ENCODE assay signal across 15 mouse cellular contexts in genomic region chr7:15859657-15860056, GRCm38 (mm10). TPM values are rescaled to one million over a fixed set of nuclear protein-coding genes. Genes with fewer than 3 reads are reported as not detected.
DNase-seq lines count a peak whose midpoint lies in the region; ATAC-seq and TF ChIP-seq lines count a peak whose summit lies in the region.
"Had no signal": no experiment of that assay in that cellular context is flagged by ENCODE, and none has a peak within 500 bp of the region (broad histone marks: within the 10 kb centered on the region; RNA-seq: fewer than 3 reads in every experiment).

No protein-coding gene starts in this region.

- H3K4me3 ChIP-seq in heart, postnatal 0 days (ENCODE audit: low read depth, low read length): no peak overlapping the region
- no peak overlapping the region for H3K4me3 ChIP-seq in heart, embryonic 12.5 days
- no peak overlapping the region for H3K4me3 ChIP-seq in liver, postnatal 0 days (ENCODE audit: low read depth, low read length)
- H3K4me3 ChIP-seq in liver, embryonic 11.5 days (ENCODE audit: low read depth, low read length): no peak overlapping the region
- H3K4me3 ChIP-seq in MEL (ENCODE audit: control insufficient read depth in 1 of 2, insufficient read depth in 1 of 2, low read depth in 2 of 2, low read length in 2 of 2): no peak overlapping the region
- H3K4me3 ChIP-seq: neural tube, embryonic 12.5 days had no signal

- no peak overlapping the region for H3K9ac ChIP-seq in heart, postnatal 0 days (replicated peaks; ENCODE audit: low read depth, low read length)
- H3K9ac ChIP-seq in heart, embryonic 12.5 days: no peak overlapping the region
- no peak overlapping the region for H3K9ac ChIP-seq in liver, postnatal 0 days (replicated peaks)
- no peak overlapping the region for H3K9ac ChIP-seq in liver, embryonic 11.5 days (ENCODE audit: low read depth, low read length)
- no peak overlapping the region for H3K9ac ChIP-seq in MEL (ENCODE audit: control insufficient read depth, low read depth, low read length, poor library complexity, severe bottlenecking)
- H3K9ac ChIP-seq: neural tube, embryonic 12.5 days had no signal

- peak; percentile 48 for TF ChIP-seq RAD21 in MEL (IDR thresholded peaks at IDR 0.05; ENCODE audit: low read depth, low read length)

- no peak for DNase-seq in heart, postnatal 0 days (ENCODE audit: low spot score)
- DNase-seq in liver, postnatal 0 days: no peak
- DNase-seq in liver, embryonic 11.5 days (ENCODE audit: low spot score): no peak
- no peak for DNase-seq in MEL (ENCODE audit: low read depth, low spot score)
- DNase-seq in testis, postnatal 14 days (ENCODE audit: low spot score): no peak
- DNase-seq: kidney, postnatal 25 days; right cerebral cortex, postnatal 4 days; thymus, adult 18-20 months had no signal

- no peaks in the 10 kb centered on the region for H3K9me3 ChIP-seq in heart, postnatal 0 days (replicated peaks; ENCODE audit: control insufficient read depth, low read length)
- H3K9me3 ChIP-seq in heart, embryonic 12.5 days (replicated peaks): no peaks in the 10 kb centered on the region
- no peaks in the 10 kb centered on the region for H3K9me3 ChIP-seq in liver, postnatal 0 days (ENCODE audit: low read length)
- H3K9me3 ChIP-seq in liver, embryonic 11.5 days (ENCODE audit: control insufficient read depth, low read length): no peaks in the 10 kb centered on the region
- no peaks in the 10 kb centered on the region for H3K9me3 ChIP-seq in MEL (replicated peaks; ENCODE audit: insufficient read depth, low read length)

- ATAC-seq in heart, postnatal 0 days (ENCODE audit: insufficient read depth, low read depth): no peak
- no peak for ATAC-seq in heart, embryonic 12.5 days (ENCODE audit: insufficient number of reproducible peaks, low FRiP score)
- no peak for ATAC-seq in liver, postnatal 0 days
- no peak for ATAC-seq in liver, embryonic 11.5 days (replicated peaks; ENCODE audit: low FRiP score)
- 0 out of 2 replicates have a peak, but pooled peaks have one; percentile 42 for ATAC-seq in megakaryocyte progenitor cell, adult 5-6 weeks (replicated peaks; ENCODE audit: poor library complexity)
- ATAC-seq: forebrain, embryonic 16.5 days had no signal

- H3K27me3 ChIP-seq in heart, postnatal 0 days (ENCODE audit: control insufficient read depth, insufficient read depth, low read length): no peaks in the 10 kb centered on the region
- H3K27me3 ChIP-seq in heart, embryonic 12.5 days (replicated peaks): no peaks in the 10 kb centered on the region
- H3K27me3 ChIP-seq in liver, postnatal 0 days (ENCODE audit: insufficient read depth, low read length): no peaks in the 10 kb centered on the region
- H3K27me3 ChIP-seq in liver, embryonic 11.5 days (replicated peaks; ENCODE audit: control insufficient read depth, insufficient read depth, low read length): no peaks in the 10 kb centered on the region
- no peaks in the 10 kb centered on the region for H3K27me3 ChIP-seq in MEL (ENCODE audit: control insufficient read depth in 1 of 2, insufficient read depth in 2 of 2, low read length in 2 of 2)
- H3K27me3 ChIP-seq: neural tube, embryonic 12.5 days had no signal

- H3K79me2 ChIP-seq in MEL (ENCODE audit: control insufficient read depth, insufficient read depth, low read length, poor library complexity): no peaks in the 10 kb centered on the region

- WGBS in heart, postnatal 0 days: 29% methylated on average over 2 of the region's 2 CpGs
- 31% methylated on average over 2 of the region's 2 CpGs for WGBS in heart, embryonic 12.5 days
- WGBS in liver, postnatal 0 days (ENCODE audit: insufficient replicate concordance): 39% methylated on average over 2 of the region's 2 CpGs
- 31% methylated on average over 2 of the region's 2 CpGs for WGBS in liver, embryonic 11.5 days

- no peaks in the 10 kb centered on the region for H3K36me3 ChIP-seq in heart, postnatal 0 days (replicated peaks; ENCODE audit: control insufficient read depth, insufficient read depth, low read length)
- H3K36me3 ChIP-seq in heart, embryonic 12.5 days: no peaks in the 10 kb centered on the region
- H3K36me3 ChIP-seq in liver, postnatal 0 days (replicated peaks; ENCODE audit: insufficient read depth, low read length): no peaks in the 10 kb centered on the region
- H3K36me3 ChIP-seq in liver, embryonic 11.5 days (ENCODE audit: control insufficient read depth, insufficient read depth, low read length): no peaks in the 10 kb centered on the region
- no peaks in the 10 kb centered on the region for H3K36me3 ChIP-seq in MEL (ENCODE audit: control insufficient read depth in 1 of 2, insufficient read depth in 2 of 2, low read length in 2 of 2)
- H3K36me3 ChIP-seq: neural tube, embryonic 12.5 days had no signal

- no peak for TF ChIP-seq EP300 in heart, postnatal 0 days (IDR thresholded peaks at IDR 0.05; ENCODE audit: low read depth)
- TF ChIP-seq EP300 in liver, postnatal 0 days (IDR thresholded peaks at IDR 0.05; ENCODE audit: low read depth): no peak
- no peak for TF ChIP-seq EP300 in MEL (IDR thresholded peaks at IDR 0.05; ENCODE audit: low read depth in 1 of 2, low read length in 2 of 2)

- no peaks in the 10 kb centered on the region for H3K4me1 ChIP-seq in heart, postnatal 0 days (ENCODE audit: control insufficient read depth, insufficient read depth)
- no peaks in the 10 kb centered on the region for H3K4me1 ChIP-seq in heart, embryonic 12.5 days (replicated peaks)
- H3K4me1 ChIP-seq in liver, postnatal 0 days (ENCODE audit: insufficient read depth): no peaks in the 10 kb centered on the region
- no peaks in the 10 kb centered on the region for H3K4me1 ChIP-seq in liver, embryonic 11.5 days (replicated peaks; ENCODE audit: control insufficient read depth, insufficient read depth, low read length)
- no peaks in the 10 kb centered on the region for H3K4me1 ChIP-seq in MEL (ENCODE audit: control insufficient read depth in 1 of 2, insufficient read depth in 2 of 2, low read length in 2 of 2)
- H3K4me1 ChIP-seq: neural tube, embryonic 12.5 days had no signal

- no peak overlapping the region for H3K4me2 ChIP-seq in heart, postnatal 0 days (ENCODE audit: low read depth, low read length)
- H3K4me2 ChIP-seq in heart, embryonic 12.5 days: no peak overlapping the region
- H3K4me2 ChIP-seq in liver, postnatal 0 days (ENCODE audit: low read depth, low read length): no peak overlapping the region
- H3K4me2 ChIP-seq in liver, embryonic 11.5 days: no peak overlapping the region
- H3K4me2 ChIP-seq: neural tube, embryonic 12.5 days had no signal

- no peak for TF ChIP-seq POLR2A in MEL (IDR thresholded peaks at IDR 0.05; ENCODE audit: control insufficient read depth in 1 of 2, insufficient read depth in 1 of 2, low read depth in 1 of 2, low read length in 2 of 2, poor library complexity in 1 of 2)

- TF ChIP-seq CTCF in heart, postnatal 0 days (IDR thresholded peaks at IDR 0.05; ENCODE audit: low read depth): peak; percentile 26; the same call in 1 of the 2 replicates
- 0 out of 2 replicates have a peak, but pooled peaks have one; percentile 6 for TF ChIP-seq CTCF in liver, postnatal 0 days (IDR thresholded peaks at IDR 0.05; ENCODE audit: low read depth)
- TF ChIP-seq CTCF in MEL (IDR thresholded peaks at IDR 0.05 in 2 of 3, conservative IDR thresholded peaks at IDR 0.05 in 1 of 3; ENCODE audit: control insufficient read depth in 1 of 3, insufficient read depth in 1 of 3, low read depth in 2 of 3, low read length in 3 of 3, poor library complexity in 1 of 3, severe bottlenecking in 1 of 3): peak in 2 of 3 experiments; percentile 46 to 48; a peak in 4 of 6 replicates

- no peak overlapping the region for H3K27ac ChIP-seq in heart, postnatal 0 days (ENCODE audit: low read depth)
- H3K27ac ChIP-seq in heart, embryonic 12.5 days (ENCODE audit: poor library complexity, severe bottlenecking): no peak overlapping the region
- H3K27ac ChIP-seq in liver, postnatal 0 days (ENCODE audit: low read depth): no peak overlapping the region
- H3K27ac ChIP-seq in liver, embryonic 11.5 days (ENCODE audit: low read depth, low read length): no peak overlapping the region
- no peak overlapping the region for H3K27ac ChIP-seq in MEL (ENCODE audit: control insufficient read depth, low read depth, low read length)
- H3K27ac ChIP-seq: neural tube, embryonic 12.5 days had no signal

RNA-seq across cellular contexts. Expression of gene Crx, which starts 20.1 kb away (rescaled TPM):
- total RNA-seq in heart, postnatal 0 days (2014; rRNA removed; ENCODE audit: low replicate concordance): not detected in 2 replicates
- not detected in 2 replicates for polyA plus RNA-seq in heart, postnatal 0 days (2015; fragmentation: Nextera tagmentation; extraction: Ambion mirVana)
- not detected in 2 replicates for polyA plus RNA-seq in heart, embryonic 12.5 days (2016; fragmentation: Nextera tagmentation; extraction: Ambion mirVana)
- not detected in 2 replicates for polyA plus RNA-seq in liver, postnatal 0 days (2015; fragmentation: Nextera tagmentation; extraction: Ambion mirVana)
- polyA plus RNA-seq in liver, embryonic 11.5 days (2014; fragmentation: Nextera tagmentation; extraction: Ambion mirVana): not detected in 2 replicates
- not detected in 2 replicates for total RNA-seq in MEL (2012; rRNA removed)
- polyA plus RNA-seq in MEL (2012; ENCODE audit: insufficient read depth in 1 of 2, insufficient read length in 2 of 2, low read depth in 1 of 2, low replicate concordance in 2 of 2, missing spikeins in 1 of 2): not detected
- not detected in 2 replicates for total RNA-seq in megakaryocyte progenitor cell, adult 5-6 weeks (2015)
- total RNA-seq in megakaryocyte progenitor cell, adult 5-6 weeks (2017): not detected in 2 replicates
- polyA plus RNA-seq: forebrain, embryonic 16.5 days; gonadal fat pad, adult 2 months; hindbrain, embryonic 11.5 days; limb, embryonic 11.5 days; neural tube, embryonic 12.5 days had no signal

RNA-seq across cellular contexts. Expression of gene Obox6, which starts 20.2 kb away (rescaled TPM):
- not detected in 2 replicates for total RNA-seq in heart, postnatal 0 days (2014; rRNA removed; ENCODE audit: low replicate concordance)
- not detected in 2 replicates for polyA plus RNA-seq in heart, postnatal 0 days (2015; fragmentation: Nextera tagmentation; extraction: Ambion mirVana)
- polyA plus RNA-seq in heart, embryonic 12.5 days (2016; fragmentation: Nextera tagmentation; extraction: Ambion mirVana): not detected in 2 replicates
- polyA plus RNA-seq in liver, postnatal 0 days (2015; fragmentation: Nextera tagmentation; extraction: Ambion mirVana): not detected in 2 replicates
- polyA plus RNA-seq in liver, embryonic 11.5 days (2014; fragmentation: Nextera tagmentation; extraction: Ambion mirVana): not detected in 2 replicates
- total RNA-seq in MEL (2012; rRNA removed): not detected in 2 replicates
- not detected for polyA plus RNA-seq in MEL (2012; ENCODE audit: insufficient read depth in 1 of 2, insufficient read length in 2 of 2, low read depth in 1 of 2, low replicate concordance in 2 of 2, missing spikeins in 1 of 2)
- not detected in 2 replicates for total RNA-seq in megakaryocyte progenitor cell, adult 5-6 weeks (2015)
- total RNA-seq in megakaryocyte progenitor cell, adult 5-6 weeks (2017): not detected in 2 replicates
- polyA plus RNA-seq: forebrain, embryonic 16.5 days; gonadal fat pad, adult 2 months; hindbrain, embryonic 11.5 days; limb, embryonic 11.5 days; neural tube, embryonic 12.5 days had no signal

RNA-seq across cellular contexts. Expression of gene Crxos, which starts 22.8 kb away (rescaled TPM):
- not detected in 2 replicates for total RNA-seq in heart, postnatal 0 days (2014; rRNA removed; ENCODE audit: low replicate concordance)
- polyA plus RNA-seq in heart, postnatal 0 days (2015; fragmentation: Nextera tagmentation; extraction: Ambion mirVana): not detected in 2 replicates
- polyA plus RNA-seq in heart, embryonic 12.5 days (2016; fragmentation: Nextera tagmentation; extraction: Ambion mirVana): not detected in 2 replicates
- polyA plus RNA-seq in liver, postnatal 0 days (2015; fragmentation: Nextera tagmentation; extraction: Ambion mirVana): not detected in 2 replicates
- not detected in 2 replicates for polyA plus RNA-seq in liver, embryonic 11.5 days (2014; fragmentation: Nextera tagmentation; extraction: Ambion mirVana)
- total RNA-seq in MEL (2012; rRNA removed): not detected in 2 replicates
- polyA plus RNA-seq in MEL (2012; ENCODE audit: insufficient read depth in 1 of 2, insufficient read length in 2 of 2, low read depth in 1 of 2, low replicate concordance in 2 of 2, missing spikeins in 1 of 2): under 1 TPM in 1 of 2 experiments, not detected in 1; 0.10 TPM
- total RNA-seq in megakaryocyte progenitor cell, adult 5-6 weeks (2015): not detected in 2 replicates
- total RNA-seq in megakaryocyte progenitor cell, adult 5-6 weeks (2017): not detected in 2 replicates
- polyA plus RNA-seq: forebrain, embryonic 16.5 days; gonadal fat pad, adult 2 months; hindbrain, embryonic 11.5 days; limb, embryonic 11.5 days; neural tube, embryonic 12.5 days had no signal
